Mouse (Mus musculus): ENCODE measurements around the gene Cx3cr1.
A peak's percentile ranks its signal among the peaks of the same experiment; 100 is the strongest.

The Cx3cr1 gene

GRCm38 (mm10) chr9:120082691-120083090 is 13.0 kb upstream of the Cx3cr1 start:
- DNase-seq (ENCODE audit: low spot score in 2 of 2) = no peak

GRCm38 (mm10) chr9:120081967-120082366 is 12.3 kb upstream of the Cx3cr1 start:
- no peak for DNase-seq (ENCODE audit: low spot score in 2 of 2)

GRCm38 (mm10) chr9:120081247-120081646 is 11.6 kb upstream of the Cx3cr1 start:
- DNase-seq (ENCODE audit: low spot score in 2 of 2) = no peak

GRCm38 (mm10) chr9:120080546-120081108 is 10.9 kb upstream of the Cx3cr1 start:
- no peak for DNase-seq (ENCODE audit: low spot score in 2 of 2)

GRCm38 (mm10) chr9:120079901-120080300 is 10.2 kb upstream of the Cx3cr1 start:
- no peak for DNase-seq (ENCODE audit: low spot score in 2 of 2)

GRCm38 (mm10) chr9:120078241-120078640 is 8.6 kb upstream of the Cx3cr1 start:
- DNase-seq (ENCODE audit: low spot score in 2 of 2) = no peak

- DNase-seq (ENCODE audit: low spot score in 2 of 2) = no peak
Observed at GRCm38 (mm10) chr9:120074516-120074915, 4.8 kb upstream of the Cx3cr1 start.

- DNase-seq (ENCODE audit: low spot score in 2 of 2) = peak; percentile 75 to 77
Observed at GRCm38 (mm10) chr9:120073169-120073568, 3.5 kb upstream of the Cx3cr1 start.

GRCm38 (mm10) chr9:120071251-120071650 is 1.6 kb upstream of the Cx3cr1 start:
- DNase-seq (ENCODE audit: low spot score in 2 of 2) = no peak

- DNase-seq (ENCODE audit: low spot score in 2 of 2) = no peak
Observed at GRCm38 (mm10) chr9:120068047-120068446, 1.6 kb downstream of the Cx3cr1 start.

GRCm38 (mm10) chr9:120067609-120068008 is 2.1 kb downstream of the Cx3cr1 start:
- DNase-seq (ENCODE audit: low spot score in 2 of 2) = no peak

GRCm38 (mm10) chr9:120064317-120064716 is 5.4 kb downstream of the Cx3cr1 start:
- DNase-seq (ENCODE audit: low spot score in 2 of 2) = no peak

GRCm38 (mm10) chr9:120058730-120059129 is 10.9 kb downstream of the Cx3cr1 start:
- DNase-seq (ENCODE audit: low spot score in 2 of 2) = no peak

- no peak for DNase-seq (ENCODE audit: low spot score in 2 of 2)
Observed at GRCm38 (mm10) chr9:120056201-120056600, 13.5 kb downstream of the Cx3cr1 start.

GRCm38 (mm10) chr9:120054545-120055277 is 15.0 kb downstream of the Cx3cr1 start:
- DNase-seq (ENCODE audit: low spot score in 2 of 2) = no peak

GRCm38 (mm10) chr9:120049407-120049806 is 20.3 kb downstream of the Cx3cr1 start:
- DNase-seq (ENCODE audit: low spot score in 2 of 2) = no peak

GRCm38 (mm10) chr9:120048495-120048894 is 21.2 kb downstream of the Cx3cr1 start:
- DNase-seq (ENCODE audit: low spot score in 2 of 2) = no peak

- no peak for DNase-seq (ENCODE audit: low spot score in 2 of 2)
Observed at GRCm38 (mm10) chr9:120043115-120043514, 26.6 kb downstream of the Cx3cr1 start.

- no peak for DNase-seq (ENCODE audit: low spot score in 2 of 2)
Observed at GRCm38 (mm10) chr9:120037414-120037813, 32.3 kb downstream of the Cx3cr1 start.

GRCm38 (mm10) chr9:120034375-120034774 is 35.3 kb downstream of the Cx3cr1 start:
- no peak for DNase-seq (ENCODE audit: low spot score in 2 of 2)

GRCm38 (mm10) chr9:120032710-120033109 is 37.0 kb downstream of the Cx3cr1 start:
- no peak for DNase-seq (ENCODE audit: low spot score in 2 of 2)

GRCm38 (mm10) chr9:120030421-120030820 is 39.3 kb downstream of the Cx3cr1 start:
- no peak for DNase-seq (ENCODE audit: low spot score in 2 of 2)

- no peak for DNase-seq (ENCODE audit: low spot score in 2 of 2)
Observed at GRCm38 (mm10) chr9:120029880-120030279, 39.8 kb downstream of the Cx3cr1 start.

Data from frontal cortex, postnatal 25 days (tissue).